Mouse (Mus musculus) frontal cortex, adult (tissue): ENCODE measurements at regions not wholly inside any gene's neighbourhood (a gene's known extent, or its start where the extent isn't known, plus 50 kb on each side); places are given as distances from the start of the nearest gene placed in this dataset.

Source experiments
- ATAC-seq: cut with Nextera tagmentation; 2 replicates; pipeline ENCODE4 v1.9.2; 2017; ENCODE audit warnings: mild to moderate bottlenecking, moderate library complexity, mixed read lengths; ENCODE audit not compliant: low TSS enrichment

DNA sequence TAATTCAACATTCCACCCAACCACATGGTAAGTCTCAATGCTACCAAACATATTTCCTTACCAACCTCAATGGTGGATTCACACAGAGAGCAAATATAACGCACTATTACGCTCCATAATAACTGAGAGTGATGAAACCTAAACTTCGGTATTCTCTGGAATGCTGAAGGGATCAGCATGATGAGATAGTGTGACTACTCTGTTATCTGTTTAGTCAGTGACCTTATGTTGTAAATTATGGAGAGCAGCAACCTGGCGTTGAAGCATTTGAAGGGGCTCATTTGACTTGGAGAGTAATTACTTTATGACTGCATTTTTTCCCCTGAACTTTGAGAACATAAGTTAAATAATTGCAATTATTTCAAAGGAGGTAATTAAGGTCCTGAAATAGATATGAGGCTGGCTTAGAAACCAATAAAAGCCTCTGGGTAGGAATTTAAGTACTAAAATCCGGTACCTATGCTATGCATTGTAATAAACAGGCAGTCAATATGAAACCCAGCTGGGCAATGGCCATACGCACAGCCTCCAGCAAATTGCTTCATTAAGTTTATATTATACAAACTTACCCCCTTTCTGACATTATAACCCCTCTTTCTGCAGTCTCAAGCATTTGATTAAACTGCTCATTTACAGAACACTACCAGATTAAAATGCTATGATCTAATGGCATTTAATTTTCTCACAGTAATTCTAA is 1378.9 kb upstream of the Jmjd1c start:
- ATAC-seq, result no peak

DNA sequence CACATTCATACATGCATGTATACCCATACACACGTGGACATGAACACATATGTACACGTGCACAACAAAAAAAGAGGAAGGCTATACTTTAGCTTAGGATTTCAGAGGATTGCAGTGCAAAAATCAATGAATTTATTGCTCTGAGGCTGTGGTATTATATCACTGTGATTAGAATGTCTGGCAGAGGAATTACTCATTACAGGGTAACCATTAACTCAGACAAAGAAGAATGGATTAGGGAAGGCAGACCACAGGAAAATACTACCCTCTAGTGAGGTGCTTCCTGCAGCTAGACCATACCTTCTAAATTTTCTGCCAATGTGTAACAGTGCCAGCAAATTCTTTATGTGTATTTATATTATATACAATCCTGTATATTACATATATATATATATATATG is 1373.4 kb upstream of the Jmjd1c start:
- no peak for ATAC-seq

DNA sequence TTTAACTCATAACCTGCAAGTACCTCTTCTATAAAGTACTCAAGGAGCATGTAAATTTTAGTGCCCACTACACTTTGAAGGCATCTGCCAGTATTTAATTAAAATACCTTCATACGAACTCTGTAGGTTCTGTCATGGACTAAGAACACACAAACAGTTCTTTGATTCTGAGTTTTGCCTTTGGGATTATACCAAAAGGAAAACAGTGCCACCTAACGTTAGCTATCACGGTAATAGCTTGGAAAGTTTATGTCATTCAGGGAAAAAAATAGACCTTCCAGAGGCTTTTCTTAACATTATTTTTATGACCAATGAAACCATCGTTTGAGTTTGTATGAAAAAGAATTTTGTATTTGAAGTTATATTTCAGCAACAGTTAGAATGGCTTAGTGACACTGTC is 1326.5 kb upstream of the Jmjd1c start:
- peak; percentile 93 for ATAC-seq

DNA sequence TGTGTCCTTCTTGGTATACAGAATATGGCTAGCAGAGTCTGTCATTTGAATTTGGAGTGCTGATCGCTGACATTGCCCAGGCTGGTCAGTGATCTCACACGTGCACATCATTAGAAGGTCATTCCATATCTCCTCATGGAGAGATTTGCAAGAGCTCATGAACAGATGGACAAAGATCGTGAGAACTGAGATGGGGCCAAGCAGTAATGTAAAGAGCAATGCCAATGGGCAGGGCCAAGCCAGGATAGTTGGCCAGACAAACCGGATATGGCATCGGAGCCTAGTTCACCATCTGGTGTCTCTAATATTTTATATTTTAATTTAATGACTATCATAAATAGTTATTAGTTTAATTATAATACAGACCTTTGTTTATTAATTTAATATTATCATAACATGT is 1324.0 kb upstream of the Jmjd1c start:
- ATAC-seq, result no peak

DNA sequence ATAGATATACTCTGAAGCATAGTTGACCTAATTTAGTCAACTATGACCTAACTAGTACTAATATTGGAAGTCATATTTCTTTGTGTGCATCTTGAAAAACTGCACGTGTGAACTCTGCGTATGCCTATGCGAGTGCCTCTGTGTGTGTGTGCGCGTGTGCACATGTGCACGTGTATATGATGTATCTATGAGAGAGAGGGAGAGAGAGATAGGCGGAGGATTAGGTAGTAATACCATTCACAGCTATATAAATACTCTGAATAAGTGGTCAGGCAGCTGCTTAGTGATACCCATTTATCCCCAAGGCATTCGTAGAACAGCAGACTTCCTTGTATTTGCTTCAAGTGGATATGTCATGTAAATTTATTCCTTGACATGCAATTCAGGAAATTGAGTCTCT is 1310.9 kb upstream of the Jmjd1c start:
- no peak for ATAC-seq
